Mouse (Mus musculus) spleen, adult 2 months (tissue): Measurements from ENCODE around the gene Pkd1.

Experiments
- CTCF ChIP-seq: fragments of 200-500 bp; IDR thresholded peaks from 2 replicates; pipeline ENCODE4 v1.5.1; 2011; ENCODE audit warnings: mild to moderate bottlenecking, inconsistent platforms; ENCODE audit not compliant: insufficient read depth, insufficient read length, insufficient replicate concordance; ENCODE audit errors: extremely low read depth
- POLR2A ChIP-seq: fragments of 200-500 bp; IDR thresholded peaks from 2 replicates; pipeline ENCODE4 v1.6.1; 2011; ENCODE audit warnings: low read depth, low read length, inconsistent platforms

GRCm38 (mm10) chr17:24593992-24594890, 44.6 kb downstream of the Pkd1 start:
- TF ChIP-seq CTCF (no peak), POLR2A (no peak)
